Mouse (Mus musculus) cerebellum, adult 2 months (tissue): ENCODE measurements around the gene Ugt1a6b.
"Not testable (repeated sequence)": the region's sequence is repeated elsewhere in the genome, so short reads cannot be mapped to it uniquely, and the experiment has no call there.

Source experiments
- CTCF ChIP-seq: fragments of 200-500 bp; IDR thresholded peaks from 2 replicates; pipeline ENCODE4 v1.5.1; 2011; ENCODE audit warnings: low read depth, mild to moderate bottlenecking, control low read depth, low read length, moderate library complexity, borderline replicate concordance; ENCODE audit not compliant: insufficient read depth
- POLR2A ChIP-seq: fragments of 200-500 bp; IDR thresholded peaks from 2 replicates; pipeline ENCODE4 v1.6.1; 2011; ENCODE audit warnings: low read length, control low read depth, borderline replicate concordance; ENCODE audit not compliant: insufficient read depth

DNA sequence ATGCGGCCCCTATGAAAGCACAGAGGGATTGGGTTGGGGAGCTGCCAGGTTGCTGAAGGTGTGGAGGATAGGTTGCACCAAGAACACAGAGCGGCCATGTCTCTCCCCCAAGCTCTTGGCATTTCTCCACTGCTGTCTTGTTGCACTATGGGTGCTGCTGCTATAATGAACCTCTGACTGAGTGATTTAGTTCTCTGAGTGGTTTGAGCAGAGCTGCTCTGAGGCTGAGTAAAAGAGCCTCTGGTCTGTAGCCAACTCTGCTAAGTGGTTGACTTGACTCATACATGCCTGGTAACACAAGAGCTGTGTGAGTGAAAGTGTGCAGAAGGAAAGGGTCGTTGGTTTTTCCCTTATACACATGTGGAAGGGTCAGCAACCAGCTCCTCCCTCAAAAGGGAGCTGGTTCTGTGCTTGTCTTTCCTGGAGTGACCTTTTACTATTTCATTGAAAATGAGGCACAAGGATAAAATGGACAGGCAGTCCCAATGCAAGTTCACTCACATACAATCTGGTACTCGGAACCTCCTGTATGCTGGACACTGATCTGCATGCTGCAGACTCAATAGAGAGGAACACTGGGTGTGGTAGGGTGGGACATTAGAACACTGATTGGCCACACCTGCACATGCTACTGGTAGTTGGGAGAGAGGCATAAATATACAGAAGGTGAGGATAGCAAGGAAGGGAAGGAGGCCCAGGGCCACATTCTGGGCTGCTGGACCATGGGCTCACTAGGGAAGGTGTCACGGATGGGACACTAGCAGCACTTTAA lies 831 bp downstream of the Ugt1a6b start:
- not testable (repeated sequence) for TF ChIP-seq POLR2A, CTCF
